Mouse (Mus musculus): ENCODE data around the gene Zdhhc24. TPM values are rescaled to one million over a fixed set of nuclear protein-coding genes. Genes with fewer than 3 reads are reported as not detected.

Gene Zdhhc24
- polyA plus RNA-seq, 1 experiment from 2014 or later, result 7.9 TPM

DNA sequence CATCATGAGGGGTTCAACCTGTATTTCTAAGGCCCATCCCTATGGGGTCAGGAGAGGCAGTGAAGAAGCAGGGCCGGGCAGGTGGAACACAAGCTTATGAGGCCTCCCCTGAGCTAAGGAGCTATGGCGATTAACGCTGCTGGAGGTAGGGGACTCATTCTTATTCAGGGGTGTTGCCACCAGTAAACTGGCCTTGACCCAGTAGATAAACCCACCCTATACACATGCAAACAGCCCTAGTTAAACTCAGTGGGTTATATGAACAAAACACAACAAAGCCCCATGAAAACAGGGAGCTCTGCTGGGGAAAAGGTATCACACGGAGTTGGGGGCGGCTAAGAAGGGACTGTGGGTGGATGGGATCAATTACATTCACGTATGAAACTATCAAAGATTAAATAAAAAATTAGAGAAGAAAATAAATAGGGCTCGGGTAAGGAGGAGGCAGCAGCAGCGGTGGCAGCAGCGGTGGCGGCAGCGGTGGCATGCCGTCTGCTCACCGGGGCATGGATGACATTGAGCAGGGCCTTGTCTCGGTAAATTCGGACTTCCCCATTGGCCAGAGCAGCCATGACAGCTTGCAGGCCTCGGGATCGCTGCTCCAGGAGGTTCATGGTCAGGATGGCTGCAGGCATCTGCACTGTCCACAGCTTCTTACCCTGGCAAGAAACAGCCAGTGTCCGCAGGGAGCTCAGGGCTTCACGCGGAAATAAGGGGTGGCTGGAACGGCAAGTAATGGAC lies 18.5 kb downstream of the Zdhhc24 start:
- H3K4me2 ChIP-seq, result no peak overlapping the region
- WGBS, result 56% methylated on average over 21 of the region's 21 CpGs
- no peak overlapping the region for H3K27ac ChIP-seq (ENCODE audit: low read depth)

GRCm38 (mm10) chr19:4898972-4899371 lies 20.5 kb downstream of the Zdhhc24 start:
- H3K27me3 ChIP-seq (ENCODE audit: insufficient read depth, low read length), result no peaks in the 10 kb centered on the region
- H3K27ac ChIP-seq (ENCODE audit: low read depth), result no peak overlapping the region
- H3K9me3 ChIP-seq (ENCODE audit: low read depth, low read length), result no peaks in the 10 kb centered on the region
- H3K4me1 ChIP-seq (ENCODE audit: insufficient read depth), result no peaks in the 10 kb centered on the region
- H3K36me3 ChIP-seq (ENCODE audit: insufficient read depth), result 0 out of 2 replicates have a peak, but pooled peaks cover 3% of the 10 kb centered on the region
- ATAC-seq (ENCODE audit: insufficient read depth), result no peak
- H3K9ac ChIP-seq, result no peak overlapping the region
- 63% methylated on average over 9 of the region's 9 CpGs for WGBS
- no peak overlapping the region for H3K4me3 ChIP-seq (ENCODE audit: low read depth, low read length)
- no peak overlapping the region for H3K4me2 ChIP-seq
- TF ChIP-seq CTCF (IDR thresholded peaks at IDR 0.05; ENCODE audit: low read depth), result no peak
- DNase-seq, result no peak

More for the DNA sequence above, 18.5 kb downstream of the Zdhhc24 start:
- DNase-seq (no peak), ATAC-seq (ENCODE audit: insufficient read depth) (no peak)
- Histone ChIP-seq H3K9ac (no peak overlapping the region), H3K4me1 (ENCODE audit: insufficient read depth) (no peaks in the 10 kb centered on the region), H3K4me3 (ENCODE audit: low read depth, low read length) (no peak overlapping the region), H3K36me3 (ENCODE audit: insufficient read depth) (peaks cover 4% of the 10 kb centered on the region; the same call in 1 of the 2 replicates), H3K27me3 (ENCODE audit: insufficient read depth, low read length) (no peaks in the 10 kb centered on the region), H3K9me3 (ENCODE audit: low read depth, low read length) (no peaks in the 10 kb centered on the region)
- TF ChIP-seq CTCF (IDR thresholded peaks at IDR 0.05; ENCODE audit: low read depth), result no peak

DNA sequence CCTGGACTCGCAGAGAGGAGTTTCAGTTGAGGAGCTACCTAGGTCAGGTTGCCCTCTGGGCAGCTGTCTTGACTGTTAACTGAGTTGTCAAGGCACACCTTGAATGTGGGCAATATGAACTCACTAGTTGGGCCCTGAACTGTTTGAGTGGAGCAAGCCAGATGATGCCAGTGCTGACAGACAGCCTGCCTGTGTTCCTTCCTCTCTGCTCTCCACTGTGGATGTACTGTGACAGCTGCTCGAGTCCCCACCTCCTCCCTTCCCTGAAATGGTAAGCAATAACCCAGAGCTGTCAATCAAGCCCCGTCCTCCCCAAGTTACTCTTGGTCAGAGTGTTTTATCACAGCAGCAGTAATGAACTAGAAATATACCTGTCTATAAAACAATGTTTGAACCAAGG lies 21.4 kb downstream of the Zdhhc24 start:
- ATAC-seq (ENCODE audit: insufficient read depth), result no peak
- 57% methylated on average over 3 of the region's 3 CpGs for WGBS

GRCm38 (mm10) chr19:4905979-4906794 lies 27.7 kb downstream of the Zdhhc24 start, which contains the start of gene Bbs1:
Bbs1 (minus strand) TSS chr19:4906628.
- peaks cover 42% of the 10 kb centered on the region for H3K36me3 ChIP-seq (ENCODE audit: insufficient read depth)

More for the DNA sequence above, 21.4 kb downstream of the Zdhhc24 start:
- Histone ChIP-seq H3K27ac (ENCODE audit: low read depth) (no peak overlapping the region), H3K9me3 (ENCODE audit: low read depth, low read length) (no peaks in the 10 kb centered on the region), H3K36me3 (ENCODE audit: insufficient read depth) (0 out of 2 replicates have a peak, but pooled peaks cover 3% of the 10 kb centered on the region), H3K4me2 (no peak overlapping the region), H3K27me3 (ENCODE audit: insufficient read depth, low read length) (no peaks in the 10 kb centered on the region), H3K9ac (no peak overlapping the region), H3K4me1 (ENCODE audit: insufficient read depth) (no peaks in the 10 kb centered on the region), H3K4me3 (ENCODE audit: low read depth, low read length) (no peak overlapping the region)
- DNase-seq, result no peak
- TF ChIP-seq CTCF (IDR thresholded peaks at IDR 0.05; ENCODE audit: low read depth), result no peak

DNA sequence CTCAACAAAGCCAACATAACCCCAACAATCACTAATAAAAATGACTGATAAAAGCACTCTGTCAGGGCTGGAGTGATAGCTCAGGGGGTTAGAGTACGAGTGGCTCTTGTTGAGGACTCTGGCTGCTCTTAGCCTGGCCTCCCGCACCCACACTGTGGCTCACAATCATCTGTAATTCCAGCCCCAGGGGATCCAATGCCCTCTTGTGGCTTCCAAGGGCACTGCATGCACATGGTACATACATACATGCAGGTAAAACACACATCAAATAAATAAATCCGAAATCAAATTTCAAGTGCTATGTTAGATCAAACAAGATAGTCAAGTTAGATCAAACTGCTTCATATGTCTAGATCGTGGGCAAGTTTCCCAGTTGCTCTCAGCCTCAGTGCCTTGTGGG lies 29.6 kb downstream of the Zdhhc24 start:
- peak; percentile 65 for TF ChIP-seq CTCF (IDR thresholded peaks at IDR 0.05; ENCODE audit: low read depth)
- Histone ChIP-seq H3K9ac (no peak overlapping the region), H3K36me3 (ENCODE audit: insufficient read depth) (peaks cover 57% of the 10 kb centered on the region), H3K9me3 (ENCODE audit: low read depth, low read length) (no peaks in the 10 kb centered on the region), H3K4me3 (ENCODE audit: low read depth, low read length) (no peak overlapping the region), H3K27ac (ENCODE audit: low read depth) (no peak overlapping the region), H3K4me1 (ENCODE audit: insufficient read depth) (0 out of 2 replicates have a peak, but pooled peaks cover 5% of the 10 kb centered on the region), H3K27me3 (ENCODE audit: insufficient read depth, low read length) (no peaks in the 10 kb centered on the region), H3K4me2 (no peak overlapping the region)
- WGBS, result 73% methylated on average over 4 of the region's 4 CpGs
- peak; percentile 40 for DNase-seq
- ATAC-seq (ENCODE audit: insufficient read depth), result no peak

More at GRCm38 (mm10) chr19:4905979-4906794, 27.7 kb downstream of the Zdhhc24 start, which contains the start of gene Bbs1:
- H3K4me3 ChIP-seq (ENCODE audit: low read depth, low read length), result peak within 1 kb of the TSS; percentile 56
- peak within 1 kb of the TSS; percentile 54 for H3K9ac ChIP-seq
- DNase-seq, result peak; percentile 92
- no peaks in the 10 kb centered on the region for H3K27me3 ChIP-seq (ENCODE audit: insufficient read depth, low read length)
- peak; percentile 74 for ATAC-seq (ENCODE audit: insufficient read depth)
- no peak for TF ChIP-seq CTCF (IDR thresholded peaks at IDR 0.05; ENCODE audit: low read depth)
- peak within 1 kb of the TSS; percentile 61 for H3K4me2 ChIP-seq
- 8% methylated on average over 31 of the region's 31 CpGs for WGBS
- no peak within 1 kb of the TSS for H3K27ac ChIP-seq (ENCODE audit: low read depth)
- 0 out of 2 replicates have a peak, but pooled peaks cover 5% of the 10 kb centered on the region for H3K4me1 ChIP-seq (ENCODE audit: insufficient read depth)
- no peaks in the 10 kb centered on the region for H3K9me3 ChIP-seq (ENCODE audit: low read depth, low read length)

- DNase-seq (no peak), ATAC-seq (ENCODE audit: insufficient read depth) (no peak)
- no peak for TF ChIP-seq CTCF (IDR thresholded peaks at IDR 0.05; ENCODE audit: low read depth)
- Histone ChIP-seq H3K9ac (no peak overlapping the region), H3K27ac (ENCODE audit: low read depth) (no peak overlapping the region), H3K4me1 (ENCODE audit: insufficient read depth) (0 out of 2 replicates have a peak, but pooled peaks cover 5% of the 10 kb centered on the region), H3K4me2 (no peak overlapping the region), H3K9me3 (ENCODE audit: low read depth, low read length) (no peaks in the 10 kb centered on the region), H3K27me3 (ENCODE audit: insufficient read depth, low read length) (no peaks in the 10 kb centered on the region), H3K4me3 (ENCODE audit: low read depth, low read length) (no peak overlapping the region), H3K36me3 (ENCODE audit: insufficient read depth) (peaks cover 69% of the 10 kb centered on the region)
- 89% methylated on average over 7 of the region's 7 CpGs for whole genome bisulfite sequencing
These were observed 30.9 kb downstream of the Zdhhc24 start for GRCm38 (mm10) chr19:4909376-4909775.
